Mouse (Mus musculus) liver, adult 2 months (tissue): ENCODE results near the gene Gm8180. TPM values are rescaled to one million over a fixed set of nuclear protein-coding genes. Genes with fewer than 3 reads are reported as not detected.
"Not testable (repeated sequence)": the region's sequence is repeated elsewhere in the genome, so short reads cannot be mapped to it uniquely, and the experiment has no call there.

ENCODE experiments used
- DNase-seq: peaks from one replicate; pipeline ENCODE4 v3.0.0-alpha.2; 2011; ENCODE audit warnings: low read depth, low spot score; ENCODE audit errors: extremely low read depth
- H3K27ac ChIP-seq: fragments of 200-500 bp; replicated peaks from 2 replicates; pipeline ENCODE4 v1.5.1; 2012; ENCODE audit warnings: low read depth, mild to moderate bottlenecking, control low read depth, inconsistent platforms, low read length; ENCODE audit not compliant: insufficient read depth
- H3K27me3 ChIP-seq: fragments of 200-500 bp; 2 replicates; pipeline ENCODE4 v1.6.1; 2012; ENCODE audit warnings: mild to moderate bottlenecking, moderate library complexity, low read length, inconsistent platforms; ENCODE audit not compliant: control insufficient read depth, insufficient read depth
- H3K36me3 ChIP-seq: fragments of 200-500 bp; 2 replicates; pipeline ENCODE4 v1.6.1; 2012; ENCODE audit warnings: low read length, inconsistent platforms; ENCODE audit not compliant: control insufficient read depth, insufficient read depth
- H3K4me1 ChIP-seq: fragments of 200-500 bp; 2 replicates; pipeline ENCODE4 v1.6.1; 2011; ENCODE audit warnings: low read length; ENCODE audit not compliant: control insufficient read depth, insufficient read depth
- H3K4me3 ChIP-seq: fragments of 200-500 bp; 2 replicates; pipeline ENCODE4 v1.5.1; 2011; ENCODE audit warnings: low read depth, mild to moderate bottlenecking, control low read depth, low read length, moderate library complexity; ENCODE audit not compliant: insufficient read depth
- H3K79me2 ChIP-seq: fragments of 200-500 bp; 2 replicates; pipeline ENCODE4 v1.6.1; 2012; ENCODE audit warnings: inconsistent platforms, mild to moderate bottlenecking, low read length, moderate library complexity; ENCODE audit not compliant: control insufficient read depth, insufficient read depth
- H3K9ac ChIP-seq: fragments of 200-500 bp; 2 replicates; pipeline ENCODE4 v1.6.1; 2012; ENCODE audit warnings: low read depth, mild to moderate bottlenecking, control low read depth, inconsistent platforms, low read length
- CTCF ChIP-seq: fragments of 200-500 bp; IDR thresholded peaks from 2 replicates; pipeline ENCODE4 v1.5.1; 2011; ENCODE audit warnings: low read depth, low read length, control low read depth
- WGBS: fragments of 180-500 bp; shearing (Covaris S2); methylation state at CpG from one replicate; pipeline ENCODE4 v1.1.7; 2018; 5-methylcytosine and 5-hydroxymethylcytosine counted together
- polyA plus RNA-seq: library from polyadenylated mRNA; depleted of rRNA; stranded (reverse); fragments of >200 nt; gene quantifications from 2 replicates; pipeline ENCODE4 v1.2.3, GENCODE M21; 2012; rRNA removed
- total RNA-seq: library from RNA; depleted of rRNA; stranded (reverse); fragments of >200 nt; gene quantifications from 2 replicates; pipeline ENCODE4 v1.2.3, GENCODE M21; 2014; rRNA removed

Gene Gm8180
- total RNA-seq (not detected in 2 replicates), polyA plus RNA-seq (not detected in 2 replicates)

GRCm38 (mm10) chr14:43784645-43785044, at the start of gene Gm8180:
TSS of gene Gm8180 (minus strand) at chr14:43784745.
- not testable (repeated sequence) for H3K4me1 ChIP-seq, H3K27me3 ChIP-seq, H3K79me2 ChIP-seq, H3K36me3 ChIP-seq, H3K9ac ChIP-seq, H3K4me3 ChIP-seq, H3K27ac ChIP-seq, DNase-seq
- WGBS, result 92% methylated on average over 3 of the region's 3 CpGs

GRCm38 (mm10) chr14:43830385-43830784, 45.8 kb upstream of the Gm8180 start:
- not testable (repeated sequence) for H3K36me3 ChIP-seq, H3K4me3 ChIP-seq, H3K4me1 ChIP-seq, DNase-seq, H3K27me3 ChIP-seq, H3K9ac ChIP-seq, H3K79me2 ChIP-seq, H3K27ac ChIP-seq
- 31% methylated on average over 1 of the region's 1 CpGs for WGBS

GRCm38 (mm10) chr14:43824176-43824575, 39.6 kb upstream of the Gm8180 start:
- not testable (repeated sequence) for H3K9ac ChIP-seq, H3K4me1 ChIP-seq, H3K36me3 ChIP-seq, DNase-seq, H3K27me3 ChIP-seq, H3K4me3 ChIP-seq, H3K79me2 ChIP-seq, H3K27ac ChIP-seq
- 87% methylated on average over 6 of the region's 6 CpGs for WGBS

GRCm38 (mm10) chr14:43821869-43822268, 37.3 kb upstream of the Gm8180 start:
- not testable (repeated sequence) for DNase-seq, H3K79me2 ChIP-seq, H3K36me3 ChIP-seq, H3K4me1 ChIP-seq, H3K9ac ChIP-seq, H3K27ac ChIP-seq, H3K4me3 ChIP-seq, H3K27me3 ChIP-seq
- 39% methylated on average over 1 of the region's 2 CpGs for WGBS

GRCm38 (mm10) chr14:43812458-43812857, 27.9 kb upstream of the Gm8180 start:
- 53% methylated on average over 8 of the region's 9 CpGs for WGBS
- DNase-seq, result peak; percentile 23

GRCm38 (mm10) chr14:43808142-43808541, 23.6 kb upstream of the Gm8180 start:
- H3K79me2 ChIP-seq, H3K27me3 ChIP-seq, H3K4me1 ChIP-seq, H3K36me3 ChIP-seq, DNase-seq, H3K27ac ChIP-seq, H3K4me3 ChIP-seq, H3K9ac ChIP-seq: not testable (repeated sequence)
- 60% methylated on average over 4 of the region's 4 CpGs for WGBS

More at GRCm38 (mm10) chr14:43812458-43812857, 27.9 kb upstream of the Gm8180 start:
- H3K27ac ChIP-seq, H3K4me3 ChIP-seq, H3K36me3 ChIP-seq, H3K9ac ChIP-seq, H3K79me2 ChIP-seq, H3K4me1 ChIP-seq, H3K27me3 ChIP-seq: not testable (repeated sequence)
- peak; percentile 61 for TF ChIP-seq CTCF

- H3K4me3 ChIP-seq, H3K9ac ChIP-seq, H3K36me3 ChIP-seq, DNase-seq, H3K4me1 ChIP-seq, H3K27me3 ChIP-seq, H3K27ac ChIP-seq, H3K79me2 ChIP-seq: not testable (repeated sequence)
- 9% methylated on average over 7 of the region's 7 CpGs for WGBS
- TF ChIP-seq CTCF, result peak; percentile 32
These were observed 19.9 kb upstream of the Gm8180 start for GRCm38 (mm10) chr14:43804435-43804834.

GRCm38 (mm10) chr14:43796905-43797470, 12.4 kb upstream of the Gm8180 start:
- DNase-seq, H3K4me1 ChIP-seq, H3K36me3 ChIP-seq, H3K27me3 ChIP-seq, H3K4me3 ChIP-seq, H3K27ac ChIP-seq, H3K9ac ChIP-seq, H3K79me2 ChIP-seq: not testable (repeated sequence)
- 25% methylated on average over 23 of the region's 23 CpGs for whole genome bisulfite sequencing
